Mouse (Mus musculus) spleen, postnatal 4 days (tissue): ENCODE measurements around the gene Pom121l2.
A peak's percentile ranks its signal among the peaks of the same experiment; 100 is the strongest.

Source experiments
- DNase-seq, 2 experiments: peaks; one replicate each; pipeline ENCODE4 v3.0.0; 2022; ENCODE audit warnings: low spot score in 2 of 2

The Pom121l2 gene

DNA sequence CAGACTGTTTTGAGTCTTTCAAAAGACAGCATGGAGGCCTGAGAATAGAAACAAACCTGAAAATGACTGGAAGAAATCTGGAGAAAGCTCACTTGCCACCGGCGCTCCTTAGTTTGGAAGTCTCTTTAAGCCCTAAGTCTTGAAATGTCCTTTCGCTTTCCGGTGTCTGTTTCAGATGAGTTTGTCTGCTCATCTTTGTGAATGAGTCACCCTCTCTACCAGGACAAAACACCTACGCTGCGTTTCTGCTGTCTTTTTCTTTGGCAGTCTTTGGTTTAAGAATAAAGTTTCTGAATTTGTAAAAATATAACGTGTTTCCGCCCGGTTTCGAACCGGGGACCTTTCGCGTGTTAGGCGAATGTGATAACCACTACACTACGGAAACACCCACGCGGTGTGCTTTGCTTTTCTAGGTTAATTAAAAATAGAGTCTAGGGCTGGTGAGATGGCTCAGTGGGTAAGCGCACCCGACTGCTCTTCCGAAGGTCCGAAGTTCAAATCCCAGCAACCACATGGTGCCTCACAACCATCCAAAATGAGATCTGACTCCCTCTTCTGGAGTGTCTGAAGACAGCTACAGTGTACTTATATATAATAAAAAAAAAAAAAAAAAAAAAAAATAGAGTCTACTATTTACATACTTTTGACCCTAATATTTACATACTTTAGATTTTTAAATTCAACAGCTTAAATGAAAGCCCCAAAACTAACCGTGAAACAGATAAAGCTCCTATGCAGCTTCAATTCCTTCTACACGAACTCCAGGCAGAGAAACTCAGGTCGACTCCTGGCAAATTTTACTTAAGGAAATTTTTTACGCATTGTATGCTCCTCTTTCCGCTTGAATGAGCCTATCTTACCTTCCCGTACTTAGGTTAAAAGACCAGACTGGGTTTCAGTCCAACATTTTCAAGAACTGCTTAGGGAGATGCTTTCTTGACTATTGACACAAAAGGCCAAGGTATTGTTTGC is 34.8 kb downstream of the Pom121l2 start:
- peak; percentile 84 to 92 for DNase-seq

DNA sequence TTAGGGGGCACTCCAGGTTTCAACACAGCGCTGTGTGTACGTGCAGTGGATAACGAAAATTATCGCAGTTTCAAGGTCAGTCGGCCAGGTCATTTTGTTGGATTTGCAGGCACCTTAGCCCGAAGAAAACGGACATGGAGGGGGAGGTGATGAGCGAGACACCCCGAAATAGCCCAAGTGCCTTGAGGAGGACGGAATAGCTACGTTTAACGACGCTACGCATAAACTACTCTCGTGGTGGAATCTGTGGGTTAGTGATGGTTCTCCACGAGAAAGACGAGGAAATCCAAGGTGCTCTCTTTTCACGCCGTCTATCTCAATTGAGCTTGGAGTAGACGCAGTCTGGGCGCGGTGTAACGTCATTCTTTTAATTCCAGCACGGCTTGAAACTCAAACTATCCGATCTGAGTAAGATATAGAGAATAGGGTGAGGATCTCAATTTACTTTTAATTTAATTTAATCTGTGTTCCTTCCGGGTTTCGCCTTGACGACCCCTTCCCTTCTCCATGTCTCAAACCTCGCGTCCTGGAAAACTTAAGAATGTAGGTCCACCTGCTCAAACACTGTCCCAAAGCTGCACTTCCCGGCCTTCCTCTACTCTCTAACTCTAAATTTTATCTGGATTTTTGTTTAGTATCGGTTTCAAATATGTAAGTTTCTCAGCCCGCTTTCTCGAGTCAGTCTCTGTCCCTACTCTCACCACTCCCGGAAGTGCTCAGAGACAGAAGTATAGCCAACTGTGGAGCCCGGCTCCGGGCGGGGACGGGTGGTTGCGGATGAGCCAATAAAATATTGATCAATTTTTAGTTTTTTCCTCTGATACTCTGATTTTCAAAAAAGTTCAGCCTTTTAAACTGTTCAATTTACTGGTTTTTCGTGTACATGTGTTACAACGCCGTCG is 39.2 kb downstream of the Pom121l2 start:
- peak; percentile 56 to 78 for DNase-seq

DNA sequence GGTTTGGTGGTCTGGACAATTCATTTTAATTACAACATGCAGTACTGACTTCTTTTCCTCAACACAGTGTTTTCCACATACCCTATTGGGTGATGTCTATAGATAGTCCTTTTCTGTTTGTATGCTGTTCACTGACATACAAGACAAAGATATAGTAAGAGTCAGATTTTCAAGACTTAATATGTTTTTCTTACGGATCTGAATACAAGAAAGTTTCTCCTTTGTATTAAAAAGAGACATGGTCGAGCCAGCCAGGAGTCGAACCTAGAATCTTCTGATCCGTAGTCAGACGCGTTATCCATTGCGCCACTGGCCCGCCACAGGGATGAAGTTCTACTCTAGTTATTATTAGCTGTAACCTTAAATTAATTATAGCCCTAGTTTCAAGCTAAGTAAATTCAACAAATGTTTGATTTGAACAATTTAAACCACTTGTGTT is 39.9 kb downstream of the Pom121l2 start:
- DNase-seq: peak; percentile 79 to 89

DNA sequence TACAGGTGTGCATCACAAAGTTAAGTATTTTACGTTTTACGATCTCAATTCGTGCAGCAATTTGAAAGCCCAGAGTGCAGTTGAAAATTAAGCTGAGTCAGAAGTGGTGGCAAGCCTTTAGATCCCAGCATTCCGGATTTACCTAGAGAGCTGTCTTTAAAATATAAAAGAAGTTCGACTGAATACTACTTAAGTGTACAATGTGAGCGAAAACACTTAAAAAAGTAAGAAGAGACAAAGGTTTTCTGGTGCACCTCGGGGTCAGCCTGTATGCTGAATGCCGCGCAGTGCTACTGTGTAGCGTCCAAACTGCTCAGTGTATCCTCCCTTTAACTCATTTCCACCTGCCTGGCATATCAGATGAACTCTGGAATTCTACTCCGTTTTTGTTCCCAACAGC is 40.6 kb downstream of the Pom121l2 start:
- no peak for DNase-seq

DNA sequence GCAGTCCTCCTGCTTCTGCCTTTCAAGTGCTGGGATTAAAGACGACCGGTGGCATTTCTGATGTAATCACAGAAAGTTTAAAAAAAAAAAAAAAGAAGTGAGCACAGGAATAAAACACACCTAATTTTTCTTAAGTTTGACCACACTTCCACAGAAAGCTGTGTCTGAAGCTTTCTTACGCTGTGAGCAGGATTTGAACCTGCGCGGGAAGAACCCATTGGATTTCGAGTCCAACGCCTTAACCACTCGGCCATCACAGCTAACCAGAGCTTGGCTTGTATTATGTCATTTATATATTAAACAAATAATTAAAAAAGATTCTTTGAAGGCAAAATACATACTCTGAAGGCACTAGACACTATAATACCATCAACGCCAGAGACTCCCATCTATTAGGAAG is 41.2 kb downstream of the Pom121l2 start:
- peak; percentile 85 to 91 for DNase-seq

DNA sequence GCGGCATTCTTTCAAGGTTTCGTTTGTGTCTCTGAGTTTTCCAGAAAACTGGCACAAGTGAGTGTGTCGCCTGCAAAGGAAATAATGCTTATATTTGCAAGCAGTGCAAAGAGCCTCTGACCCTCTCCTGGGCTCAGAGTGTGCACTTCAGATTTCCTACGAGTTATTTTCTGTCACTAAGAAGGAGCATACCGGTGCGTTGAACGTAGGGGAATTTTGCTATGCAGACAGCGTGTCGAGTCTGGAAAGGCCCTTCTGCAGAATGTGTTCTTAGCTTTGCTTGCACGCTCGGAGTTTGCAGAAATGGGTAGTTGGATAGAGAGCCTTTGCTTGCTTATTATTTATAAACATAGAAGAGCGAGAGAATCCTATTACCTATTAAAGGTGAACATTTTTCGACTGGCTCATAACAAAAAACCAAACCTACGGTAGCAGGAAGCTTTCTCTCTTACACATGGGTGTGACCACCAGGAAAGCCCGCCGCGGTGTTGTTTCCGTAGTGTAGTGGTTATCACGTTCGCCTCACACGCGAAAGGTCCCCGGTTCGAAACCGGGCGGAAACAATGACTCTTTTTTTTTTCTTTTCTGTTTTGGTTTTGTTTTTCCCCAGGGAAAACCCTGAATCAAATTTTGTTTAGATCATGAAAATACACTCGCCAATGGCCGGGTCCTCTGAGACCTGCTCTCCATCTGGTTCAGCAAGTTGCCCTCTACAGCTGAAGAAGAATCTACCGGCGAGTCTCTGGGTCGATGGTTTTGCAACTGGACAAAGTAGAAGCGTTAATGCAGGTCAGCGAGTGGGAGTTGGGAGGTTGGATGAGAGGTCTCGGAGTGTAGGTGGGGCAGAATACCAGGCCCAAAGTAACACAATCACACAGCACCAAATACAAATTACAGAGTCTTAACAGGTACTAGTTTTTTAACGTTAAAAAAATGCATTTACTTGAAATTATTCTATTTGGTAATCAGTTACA is 45.4 kb downstream of the Pom121l2 start:
- peak; percentile 88 to 96 for DNase-seq

DNA sequence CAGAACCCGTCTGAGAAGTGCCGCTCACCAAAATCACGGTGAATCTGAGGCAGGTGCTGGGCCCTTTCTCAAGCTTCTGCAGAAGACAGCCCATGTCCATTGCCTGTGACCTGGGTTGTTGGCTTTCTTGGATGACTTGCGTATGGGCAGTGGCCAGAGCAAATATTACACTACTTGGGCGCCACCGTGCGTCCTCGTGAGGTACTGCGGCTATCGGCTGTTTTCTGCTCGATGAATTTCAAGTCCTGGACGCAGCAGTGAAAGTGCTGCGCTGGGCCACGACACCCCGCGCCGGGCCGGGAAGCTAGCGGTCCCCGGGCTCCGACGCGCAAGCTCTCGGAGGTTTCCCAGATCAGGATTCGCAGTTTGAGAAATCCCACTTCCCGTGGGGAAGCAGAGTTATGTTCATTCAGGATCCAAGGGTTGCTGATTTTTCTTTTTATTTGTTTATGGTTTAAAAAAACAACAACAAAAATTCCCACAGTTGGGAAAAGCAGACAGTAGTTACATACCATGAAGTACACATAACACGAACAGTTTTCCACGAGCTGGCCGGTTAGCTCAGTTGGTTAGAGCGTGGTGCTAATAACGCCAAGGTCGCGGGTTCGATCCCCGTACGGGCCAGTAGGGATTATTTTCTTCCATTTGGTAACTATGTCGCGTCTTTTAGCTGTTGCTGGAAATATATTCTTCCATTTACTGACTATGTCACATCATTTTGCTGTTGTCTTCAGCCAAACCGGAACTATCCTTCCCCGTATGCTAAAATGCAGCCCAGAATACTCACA is 47.9 kb downstream of the Pom121l2 start:
- peak; percentile 97 to 99 for DNase-seq

DNA sequence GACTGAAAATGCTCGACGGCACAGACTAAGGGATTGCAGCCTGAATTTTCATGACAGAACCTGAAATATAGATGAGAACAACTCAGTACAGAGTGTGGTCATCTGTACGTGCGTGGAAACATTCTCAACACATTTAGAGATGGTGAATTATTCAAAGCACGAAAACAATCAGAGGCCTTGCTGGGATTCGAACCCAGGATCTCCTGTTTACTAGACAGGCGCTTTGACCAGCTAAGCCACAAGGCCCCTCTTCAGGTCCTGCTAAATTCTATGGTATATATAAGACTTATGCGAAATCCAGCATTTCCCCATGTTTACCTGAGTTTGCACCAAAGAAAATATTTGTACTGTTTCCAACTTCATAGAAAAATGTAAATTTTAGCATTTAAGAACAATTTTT is 48.9 kb downstream of the Pom121l2 start:
- DNase-seq: no peak

DNA sequence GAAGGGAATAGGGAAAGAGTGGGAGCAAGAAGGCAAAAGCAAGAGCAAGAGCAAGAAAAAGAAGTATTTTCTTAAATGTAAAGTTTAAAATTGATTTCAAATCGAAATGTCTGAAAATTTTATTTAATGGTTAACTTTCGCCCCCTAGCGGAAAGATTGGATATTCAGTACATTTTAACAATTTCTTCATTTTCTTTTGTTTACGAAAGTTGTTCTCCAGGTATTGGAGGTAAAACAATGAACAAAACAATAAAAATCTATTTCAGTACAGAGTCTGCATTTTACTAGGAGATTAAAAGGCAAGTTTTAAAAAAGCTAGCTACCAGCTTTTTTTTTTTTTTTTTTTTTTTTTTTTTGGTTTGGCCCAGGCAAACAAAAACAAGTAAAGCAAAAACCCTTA is 49.5 kb downstream of the Pom121l2 start:
- no peak for DNase-seq

DNA sequence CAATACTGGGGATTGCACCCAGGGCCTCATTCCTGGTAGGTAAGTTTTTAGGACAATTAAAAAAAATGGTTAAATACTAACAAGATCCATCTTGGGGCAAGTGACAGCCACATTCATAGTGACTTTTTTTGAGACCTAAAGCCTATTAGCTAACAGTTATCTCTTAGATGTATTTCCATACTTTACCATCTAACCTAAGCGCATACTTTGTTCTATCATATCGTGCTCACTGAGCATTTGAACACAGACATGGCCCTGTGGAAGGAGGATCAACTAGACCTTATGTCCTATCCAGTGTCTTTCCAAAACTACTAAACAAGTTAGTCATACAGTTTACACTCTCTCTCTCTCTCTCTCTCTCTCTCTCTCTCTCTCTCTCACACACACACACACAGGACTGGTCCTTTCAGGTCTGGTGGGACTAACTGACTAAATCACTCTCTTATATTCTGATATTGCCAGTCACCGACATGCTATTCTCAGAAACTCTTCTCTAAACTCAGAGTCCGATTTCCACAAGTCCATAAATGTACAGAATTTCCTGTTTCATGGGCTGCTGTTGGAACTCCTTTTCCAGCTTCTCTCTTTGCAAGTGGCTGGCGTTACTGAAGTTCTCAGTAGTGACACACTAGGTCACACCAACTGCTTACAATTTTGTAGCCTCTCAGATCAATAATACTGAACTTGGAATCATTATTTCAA is 52.9 kb downstream of the Pom121l2 start:
- no peak for DNase-seq

DNA sequence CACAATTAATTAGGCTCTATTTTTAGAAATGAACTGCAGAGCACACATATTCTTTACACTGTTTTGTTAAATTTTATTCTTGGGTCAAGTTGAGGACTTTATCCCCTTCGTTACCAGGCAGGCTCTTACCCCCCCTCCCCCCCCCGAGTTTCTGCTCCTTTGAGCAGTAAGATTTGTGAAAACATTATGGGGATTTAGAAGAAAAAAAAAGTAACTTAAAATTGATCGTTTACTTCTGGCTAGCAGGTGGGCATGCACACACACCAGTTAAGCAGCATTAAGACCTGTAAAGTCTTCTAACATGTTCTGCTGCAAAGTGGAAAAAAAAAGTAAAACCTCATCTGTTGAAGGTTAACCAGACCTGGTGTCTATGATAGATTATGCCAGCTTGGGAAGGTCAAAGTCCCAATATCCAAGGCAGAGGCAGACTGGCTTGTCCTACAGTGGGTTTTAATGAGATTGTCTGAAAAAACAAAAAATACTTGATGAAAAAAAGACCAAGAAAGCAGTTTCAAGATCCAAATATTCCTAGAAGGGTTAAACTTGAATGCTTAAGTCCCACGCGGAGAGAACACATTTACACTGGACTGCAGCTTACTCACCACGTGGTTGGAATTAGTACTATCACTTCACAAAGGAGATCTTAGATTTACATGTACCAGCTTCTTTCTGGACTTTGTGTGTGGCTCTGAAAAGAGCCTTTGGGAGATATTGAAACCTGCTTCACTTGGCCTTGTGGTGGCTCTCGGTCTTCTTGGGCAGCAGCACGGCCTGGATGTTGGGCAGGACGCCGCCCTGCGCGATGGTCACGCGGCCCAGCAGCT is 53.7 kb downstream of the Pom121l2 start:
- no peak for DNase-seq

DNA sequence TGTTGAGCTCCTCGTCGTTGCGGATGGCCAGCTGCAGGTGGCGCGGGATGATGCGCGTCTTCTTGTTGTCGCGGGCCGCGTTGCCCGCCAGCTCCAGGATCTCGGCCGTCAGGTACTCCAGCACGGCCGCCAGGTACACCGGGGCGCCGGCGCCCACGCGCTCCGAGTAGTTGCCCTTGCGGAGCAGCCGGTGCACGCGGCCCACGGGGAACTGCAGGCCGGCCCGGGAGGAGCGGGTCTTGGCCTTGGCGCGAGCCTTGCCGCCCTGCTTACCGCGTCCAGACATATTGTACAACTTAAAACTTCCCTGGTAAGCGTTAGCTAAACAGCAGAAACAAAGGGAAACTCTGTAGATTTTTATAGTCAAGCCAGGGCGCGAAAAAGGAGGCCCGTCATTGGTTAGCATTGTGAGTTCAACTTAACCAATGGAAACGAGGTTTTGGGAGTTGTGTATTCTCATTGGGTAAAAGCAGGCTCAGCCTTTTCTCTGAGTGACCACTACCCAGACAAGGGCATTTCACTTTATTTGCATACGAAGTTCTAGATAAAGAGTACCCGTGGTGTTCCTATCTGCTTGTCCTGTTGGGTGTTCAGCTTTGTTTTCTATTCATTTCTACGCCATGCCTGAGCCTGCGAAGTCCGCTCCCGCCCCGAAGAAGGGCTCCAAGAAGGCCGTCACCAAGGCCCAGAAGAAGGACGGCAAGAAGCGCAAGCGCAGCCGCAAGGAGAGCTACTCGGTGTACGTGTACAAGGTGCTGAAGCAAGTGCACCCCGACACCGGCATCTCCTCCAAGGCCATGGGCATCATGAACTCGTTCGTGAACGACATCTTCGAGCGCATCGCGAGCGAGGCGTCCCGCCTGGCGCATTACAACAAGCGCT is 54.5 kb downstream of the Pom121l2 start, which contains the start of the genes Hist1h2ah and Hist1h2bk:
Gene Hist1h2ah (minus strand): TSS at position 302 of the 882 bp plus-strand sequence.
Gene Hist1h2bk (plus strand): TSS at position 604 of the 882 bp plus-strand sequence.
- peak; percentile 84 to 88 for DNase-seq

DNA sequence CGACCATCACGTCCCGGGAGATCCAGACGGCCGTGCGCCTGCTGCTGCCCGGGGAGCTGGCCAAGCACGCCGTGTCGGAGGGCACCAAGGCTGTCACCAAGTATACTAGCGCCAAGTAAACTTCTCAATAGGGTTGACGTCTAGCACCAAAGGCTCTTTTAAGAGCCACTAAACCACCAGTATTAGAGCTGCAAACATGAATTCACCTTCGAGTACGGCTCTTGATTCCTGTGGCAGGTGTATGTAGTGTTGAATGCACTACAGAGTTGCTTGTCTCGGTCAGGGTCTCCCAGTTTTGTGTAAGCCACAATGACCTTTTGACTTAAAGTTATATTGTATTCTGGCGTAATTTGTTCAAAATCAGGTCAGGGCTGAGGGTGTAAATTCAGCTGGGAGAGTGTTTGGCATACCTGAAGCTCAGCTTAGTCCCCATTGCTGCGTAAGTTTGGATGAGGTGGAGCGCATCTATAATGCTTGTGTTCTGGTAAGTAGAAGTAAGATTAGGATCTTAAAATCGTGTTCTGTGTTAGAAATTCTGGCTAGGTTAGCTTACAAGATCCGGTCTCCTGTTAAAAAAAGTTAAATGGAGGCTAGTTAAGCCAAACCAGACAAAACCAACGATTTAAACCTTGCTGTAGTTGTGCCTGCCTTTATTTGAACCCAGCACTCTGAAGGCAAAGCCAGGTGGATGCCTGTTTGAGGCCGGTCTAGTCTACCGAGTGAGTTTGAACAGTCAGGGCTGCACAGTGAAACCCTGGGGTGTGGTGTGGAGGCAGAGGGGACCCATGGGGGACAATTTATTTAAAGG is 55.4 kb downstream of the Pom121l2 start:
- peak; percentile 57 to 80 for DNase-seq

DNA sequence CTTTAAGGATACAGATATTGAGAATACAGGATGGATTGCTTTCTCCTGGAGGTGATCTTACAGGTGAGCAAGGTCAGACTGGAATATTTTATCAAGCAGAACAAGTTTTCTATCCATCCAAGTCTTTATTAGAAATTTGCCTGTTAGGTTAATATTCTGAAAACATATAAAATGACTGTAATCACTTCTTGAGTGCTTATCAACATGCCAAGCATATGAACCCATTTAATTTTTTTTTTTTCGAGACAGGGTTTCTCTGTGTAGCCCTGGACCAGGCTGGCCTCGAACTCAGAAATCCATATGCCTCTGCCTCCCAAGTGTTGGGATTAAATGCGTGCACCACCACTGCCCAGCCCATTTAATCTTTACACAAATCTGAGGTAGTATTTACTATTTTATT is 56.0 kb downstream of the Pom121l2 start:
- no peak for DNase-seq

DNA sequence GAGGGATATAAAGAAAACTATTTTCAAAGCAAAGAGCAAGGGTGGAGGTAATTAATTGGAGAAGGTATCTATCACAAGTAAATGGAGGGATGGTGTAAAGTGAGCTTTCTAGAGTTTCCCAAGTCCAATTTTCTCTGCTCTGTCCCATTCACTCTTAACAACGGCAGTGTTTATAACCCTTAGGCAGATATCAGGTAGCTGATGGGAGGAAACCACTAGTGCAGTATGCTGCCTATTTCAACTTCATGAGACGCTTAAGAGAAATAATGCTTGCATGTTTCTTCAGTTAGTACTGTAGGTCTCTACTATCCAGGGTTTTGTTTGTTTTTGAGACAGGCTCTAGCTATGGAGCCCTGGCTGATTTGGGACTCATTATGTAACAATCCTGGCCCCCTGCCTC is 56.4 kb downstream of the Pom121l2 start:
- DNase-seq: no peak
